Mouse (Mus musculus): Measurements from ENCODE around the gene Emp3. TPM values are rescaled to one million over a fixed set of nuclear protein-coding genes. Genes with fewer than 3 reads are reported as not detected.

Gene Emp3
- polyA plus RNA-seq, 1 experiment from 2014 or later, result 16.6 TPM

DNA sequence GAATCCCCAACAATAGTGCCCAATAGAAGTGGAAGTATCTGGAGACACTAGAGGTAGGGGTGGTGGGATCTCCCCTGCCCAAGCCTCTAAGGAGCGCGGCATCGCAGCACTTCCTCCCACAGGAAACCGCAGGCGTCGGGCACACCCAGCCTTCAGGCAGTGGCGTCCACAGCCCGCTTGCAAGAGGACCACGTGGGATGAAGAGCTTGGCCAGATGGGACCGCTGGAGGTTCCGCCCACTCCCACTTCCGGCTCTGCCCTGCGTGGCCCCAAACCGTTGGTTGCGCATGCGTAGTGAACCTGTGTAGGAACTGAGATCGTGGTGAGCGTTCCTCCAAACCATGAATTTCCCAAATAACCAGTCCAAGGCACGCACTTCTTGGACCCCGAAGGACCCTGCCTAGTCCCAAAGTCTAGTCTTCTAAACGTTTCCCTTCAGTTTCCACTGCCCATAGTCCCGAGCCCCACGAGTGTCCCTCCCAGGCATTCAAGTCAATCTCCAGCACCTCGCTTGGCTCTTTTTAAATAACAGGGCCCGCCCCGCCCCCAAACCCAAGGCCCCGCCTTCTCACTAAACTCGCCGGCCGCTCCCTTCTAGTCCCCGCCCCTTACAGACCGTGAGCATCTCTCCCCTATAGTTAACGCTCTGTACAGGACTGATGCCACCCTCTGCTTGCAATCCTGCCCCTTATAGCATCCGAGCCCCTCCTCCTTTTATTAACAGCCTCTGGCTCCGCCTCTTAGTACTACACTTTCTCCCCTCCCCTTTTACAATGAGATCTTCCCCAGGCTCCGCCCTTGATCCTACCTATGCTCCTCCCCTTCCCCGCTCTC is 1.9 kb upstream of the Emp3 start:
- H3K27ac ChIP-seq, result peak overlapping the region; percentile 57
- peak overlapping the region; percentile 44 for H3K4me3 ChIP-seq
- H3K36me3 ChIP-seq (ENCODE audit: poor library complexity, severe bottlenecking), result no peaks in the 10 kb centered on the region
- 0 out of 2 replicates have a peak, but pooled peaks cover 5% of the 10 kb centered on the region for H3K9me3 ChIP-seq (replicated peaks)
- 1% methylated on average over 37 of the region's 37 CpGs for WGBS
- peaks cover 13% of the 10 kb centered on the region for H3K27me3 ChIP-seq
- H3K9ac ChIP-seq, result peak overlapping the region; percentile 44
- peak overlapping the region; percentile 65 for H3K4me2 ChIP-seq
- ATAC-seq, result peak; percentile 93
- H3K4me1 ChIP-seq, result peaks cover 10% of the 10 kb centered on the region

DNA sequence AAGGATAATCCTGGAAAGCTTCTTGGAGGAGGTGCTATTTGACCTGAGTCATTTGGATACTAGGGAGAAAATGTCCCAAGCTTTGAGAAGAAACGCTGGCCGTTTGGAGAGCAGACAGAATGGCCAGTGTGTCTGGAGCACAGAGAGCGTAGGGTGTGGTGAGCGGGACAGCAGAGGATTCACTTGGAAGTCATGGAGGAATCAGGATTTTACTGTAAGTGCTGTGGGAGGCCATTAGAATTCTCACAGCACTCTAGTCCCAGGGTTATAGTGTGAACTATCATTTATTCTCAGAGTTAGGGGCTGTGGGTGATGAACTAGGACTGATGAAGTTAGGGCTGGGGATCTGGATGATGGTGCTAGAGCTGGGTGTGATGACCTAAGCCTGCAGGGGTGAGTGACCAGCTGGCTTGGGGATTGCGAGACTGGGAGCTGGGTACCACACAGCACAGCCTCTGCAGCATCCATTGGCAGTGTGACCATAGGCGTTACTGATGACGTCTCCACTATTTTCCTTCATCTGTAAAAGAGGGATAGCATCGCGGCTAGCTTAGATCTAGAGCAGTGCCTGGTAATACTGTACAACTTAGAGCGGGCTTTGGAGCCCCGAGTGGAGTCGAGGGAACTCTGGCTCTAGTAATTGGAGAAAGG is 871 bp upstream of the Emp3 start:
- Histone ChIP-seq H3K4me3 (no peak overlapping the region), H3K4me2 (peak overlapping the region; percentile 65), H3K27me3 (peaks cover 2% of the 10 kb centered on the region; the same call in 1 of the 2 replicates), H3K9me3 (replicated peaks) (0 out of 2 replicates have a peak, but pooled peaks cover 5% of the 10 kb centered on the region), H3K36me3 (ENCODE audit: poor library complexity, severe bottlenecking) (no peaks in the 10 kb centered on the region), H3K9ac (no peak overlapping the region), H3K4me1 (peaks cover 21% of the 10 kb centered on the region), H3K27ac (0 out of 2 replicates have a peak overlapping the region, but pooled peaks have one; percentile 57)
- no peak for ATAC-seq
- WGBS, result 88% methylated on average over 12 of the region's 12 CpGs

DNA sequence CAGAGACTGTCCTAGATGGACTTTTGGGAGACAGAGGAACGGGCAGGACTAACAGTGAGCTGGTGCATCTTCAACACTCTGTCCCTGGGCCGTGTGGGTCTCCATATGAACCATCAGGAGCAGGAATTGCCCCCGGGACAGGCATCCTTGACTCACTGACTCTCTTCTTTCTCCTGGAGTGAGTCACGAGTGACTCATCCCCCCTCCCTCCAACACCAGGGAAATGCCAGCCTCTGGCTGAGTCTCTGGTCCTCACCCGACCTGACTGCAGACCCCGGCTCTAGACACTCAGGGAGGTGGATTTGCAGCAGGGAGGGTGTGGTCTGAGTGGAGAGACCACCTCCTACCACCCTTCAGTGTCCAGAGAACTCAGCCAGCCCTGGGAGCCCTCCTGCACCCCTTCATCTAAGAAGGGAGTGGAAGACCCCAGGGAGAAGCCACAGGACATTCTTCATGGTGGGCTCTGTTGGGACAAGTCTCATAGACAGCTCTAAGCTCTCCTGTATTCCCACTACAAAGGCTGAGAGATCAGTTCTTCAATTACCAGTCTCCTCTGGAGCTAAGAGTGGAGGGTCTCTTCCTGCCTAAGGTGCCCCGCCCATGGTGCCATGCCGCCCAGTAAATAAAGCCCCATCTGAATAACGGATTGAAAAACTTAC is 492 bp downstream of the Emp3 start:
- Histone ChIP-seq H3K9me3 (replicated peaks) (0 out of 2 replicates have a peak, but pooled peaks cover 5% of the 10 kb centered on the region), H3K4me1 (peaks cover 35% of the 10 kb centered on the region), H3K27me3 (no peaks in the 10 kb centered on the region), H3K4me3 (no peak overlapping the region), H3K9ac (peak overlapping the region; percentile 21; the same call in 1 of the 2 replicates), H3K4me2 (no peak overlapping the region), H3K36me3 (ENCODE audit: poor library complexity, severe bottlenecking) (no peaks in the 10 kb centered on the region), H3K27ac (no peak overlapping the region)
- ATAC-seq, result no peak
- 58% methylated on average over 9 of the region's 9 CpGs for WGBS

DNA sequence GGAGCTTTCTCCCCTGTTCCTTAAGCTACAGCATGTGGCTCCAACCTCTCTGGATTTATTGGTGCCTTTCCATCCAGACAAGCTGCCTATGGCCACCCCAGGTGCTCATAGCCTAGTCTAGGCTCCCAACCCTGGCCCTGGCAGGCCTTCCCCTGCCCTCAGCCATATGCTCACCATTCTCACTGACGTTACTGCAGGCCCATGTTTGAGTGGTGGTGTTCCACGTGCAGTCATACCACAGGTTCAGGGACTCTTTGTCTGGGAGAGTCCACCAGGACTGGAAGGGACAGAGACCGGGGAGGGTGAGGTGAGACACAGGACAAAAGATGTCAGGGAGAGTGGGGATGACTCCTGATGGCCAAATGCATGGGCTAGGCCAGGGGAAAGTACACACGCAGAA is 1.4 kb downstream of the Emp3 start:
- no peak for ATAC-seq
- peaks cover 39% of the 10 kb centered on the region for H3K4me1 ChIP-seq
- no peaks in the 10 kb centered on the region for H3K36me3 ChIP-seq (ENCODE audit: poor library complexity, severe bottlenecking)
- no peak overlapping the region for H3K4me2 ChIP-seq
- no peak overlapping the region for H3K4me3 ChIP-seq
- H3K9me3 ChIP-seq (replicated peaks), result 0 out of 2 replicates have a peak, but pooled peaks cover under 1% of the 10 kb centered on the region
- H3K27me3 ChIP-seq, result no peaks in the 10 kb centered on the region
- no peak overlapping the region for H3K9ac ChIP-seq
- WGBS, result 78% methylated on average over 4 of the region's 4 CpGs
- no peak overlapping the region for H3K27ac ChIP-seq

DNA sequence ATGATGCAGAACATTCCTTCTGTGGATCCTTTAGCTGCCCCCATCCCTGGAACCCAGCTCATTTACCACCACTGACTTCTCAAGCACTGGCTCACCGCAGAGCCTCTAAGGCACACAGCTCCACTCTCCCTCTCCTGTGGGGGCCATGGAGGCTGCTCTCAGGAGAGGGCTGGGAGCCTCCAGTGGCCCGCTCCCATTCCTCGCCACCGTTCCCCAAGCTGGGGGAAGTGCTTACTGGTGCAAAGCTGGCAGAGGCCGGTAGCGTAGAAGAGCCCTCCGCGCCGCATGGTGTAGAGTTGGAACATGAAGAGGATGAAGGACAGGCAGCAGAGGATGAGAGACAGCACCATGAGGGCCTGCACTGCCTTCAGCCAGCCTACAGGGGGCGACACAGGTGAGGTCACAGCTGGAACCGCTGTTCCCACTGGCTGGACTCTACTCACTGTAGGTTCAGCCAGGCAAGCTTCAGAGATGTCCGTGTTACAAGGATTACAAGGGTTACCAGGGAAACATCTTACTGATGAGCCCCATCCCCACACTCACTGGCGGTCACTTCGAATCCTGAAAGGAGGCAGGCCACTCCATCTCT is 2.0 kb downstream of the Emp3 start:
- 64% methylated on average over 14 of the region's 14 CpGs for WGBS
- no peak overlapping the region for H3K4me2 ChIP-seq
- no peaks in the 10 kb centered on the region for H3K36me3 ChIP-seq (ENCODE audit: poor library complexity, severe bottlenecking)
- H3K4me1 ChIP-seq, result peaks cover 39% of the 10 kb centered on the region
- no peak overlapping the region for H3K9ac ChIP-seq
- no peak for ATAC-seq
- no peak overlapping the region for H3K4me3 ChIP-seq
- no peaks in the 10 kb centered on the region for H3K27me3 ChIP-seq
- no peaks in the 10 kb centered on the region for H3K9me3 ChIP-seq (replicated peaks)
- no peak overlapping the region for H3K27ac ChIP-seq

DNA sequence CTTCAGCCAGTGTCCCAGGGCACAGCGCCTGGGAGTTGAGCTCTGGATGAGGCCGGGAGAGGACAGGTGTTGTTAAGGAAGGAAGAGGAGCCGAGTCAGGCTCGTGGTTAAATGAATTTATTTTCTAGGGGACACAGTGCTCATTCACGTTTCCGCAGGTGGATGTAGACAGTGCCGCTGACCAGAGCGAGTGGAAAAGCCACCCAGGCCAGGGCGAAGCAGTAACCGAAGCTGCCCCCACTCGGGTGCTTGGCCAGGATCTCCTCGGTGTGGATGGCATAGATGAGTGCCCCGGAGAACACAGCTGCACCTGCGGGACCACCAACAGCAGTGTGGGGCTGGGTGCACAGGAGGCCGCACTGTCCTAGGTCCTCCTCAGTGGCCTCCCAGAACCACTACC is 3.3 kb downstream of the Emp3 start:
- Histone ChIP-seq H3K4me1 (peaks cover 37% of the 10 kb centered on the region), H3K4me2 (no peak overlapping the region), H3K9me3 (replicated peaks) (no peaks in the 10 kb centered on the region), H3K27ac (peak overlapping the region; percentile 87; the same call in 1 of the 2 replicates), H3K27me3 (no peaks in the 10 kb centered on the region), H3K36me3 (ENCODE audit: poor library complexity, severe bottlenecking) (0 out of 2 replicates have a peak, but pooled peaks cover 4% of the 10 kb centered on the region), H3K9ac (peak overlapping the region; percentile 58), H3K4me3 (no peak overlapping the region)
- WGBS, result 90% methylated on average over 15 of the region's 15 CpGs
- no peak for ATAC-seq

DNA sequence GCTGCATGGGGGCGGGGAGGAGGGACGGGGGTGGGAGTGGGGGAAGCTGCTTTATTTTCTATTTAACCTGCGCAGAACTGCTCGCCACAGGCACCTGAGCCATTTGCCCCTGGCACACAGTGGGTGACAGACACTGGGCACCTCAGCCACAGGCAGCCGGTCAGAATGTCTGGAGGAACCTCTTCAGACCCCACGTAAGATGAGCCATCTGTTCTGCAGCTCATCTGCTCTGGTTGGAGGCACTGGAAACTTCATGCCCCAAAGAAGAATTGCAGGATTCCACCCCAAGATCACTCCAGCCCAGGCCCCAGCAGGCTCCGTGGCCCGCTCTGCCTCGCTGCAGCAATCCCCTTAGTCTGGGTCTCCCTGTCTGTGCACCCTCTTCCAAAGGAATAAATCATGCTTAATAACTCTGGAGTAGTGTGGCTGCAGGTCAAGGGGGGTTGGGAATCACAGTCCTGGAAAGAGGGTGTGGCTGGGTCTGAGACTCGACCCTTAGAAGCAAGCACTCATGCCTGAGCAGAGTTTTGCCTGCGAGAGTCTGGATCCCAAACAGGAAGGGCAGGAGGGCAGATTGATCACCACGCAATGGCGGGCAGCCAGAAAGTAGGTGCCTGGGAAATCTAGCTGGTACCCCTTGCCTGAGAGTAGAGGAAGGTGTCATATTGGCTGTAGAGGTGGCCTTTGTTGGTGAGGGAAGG is 4.0 kb downstream of the Emp3 start:
- Histone ChIP-seq H3K9me3 (replicated peaks) (no peaks in the 10 kb centered on the region), H3K4me1 (peaks cover 29% of the 10 kb centered on the region), H3K27ac (peak overlapping the region; percentile 87), H3K4me2 (peak overlapping the region; percentile 56), H3K27me3 (no peaks in the 10 kb centered on the region), H3K9ac (peak overlapping the region; percentile 58), H3K4me3 (peak overlapping the region; percentile 29), H3K36me3 (ENCODE audit: poor library complexity, severe bottlenecking) (0 out of 2 replicates have a peak, but pooled peaks cover 4% of the 10 kb centered on the region)
- peak; percentile 46; the same call in 1 of the 2 replicates for ATAC-seq
- 33% methylated on average over 13 of the region's 13 CpGs for WGBS

DNA sequence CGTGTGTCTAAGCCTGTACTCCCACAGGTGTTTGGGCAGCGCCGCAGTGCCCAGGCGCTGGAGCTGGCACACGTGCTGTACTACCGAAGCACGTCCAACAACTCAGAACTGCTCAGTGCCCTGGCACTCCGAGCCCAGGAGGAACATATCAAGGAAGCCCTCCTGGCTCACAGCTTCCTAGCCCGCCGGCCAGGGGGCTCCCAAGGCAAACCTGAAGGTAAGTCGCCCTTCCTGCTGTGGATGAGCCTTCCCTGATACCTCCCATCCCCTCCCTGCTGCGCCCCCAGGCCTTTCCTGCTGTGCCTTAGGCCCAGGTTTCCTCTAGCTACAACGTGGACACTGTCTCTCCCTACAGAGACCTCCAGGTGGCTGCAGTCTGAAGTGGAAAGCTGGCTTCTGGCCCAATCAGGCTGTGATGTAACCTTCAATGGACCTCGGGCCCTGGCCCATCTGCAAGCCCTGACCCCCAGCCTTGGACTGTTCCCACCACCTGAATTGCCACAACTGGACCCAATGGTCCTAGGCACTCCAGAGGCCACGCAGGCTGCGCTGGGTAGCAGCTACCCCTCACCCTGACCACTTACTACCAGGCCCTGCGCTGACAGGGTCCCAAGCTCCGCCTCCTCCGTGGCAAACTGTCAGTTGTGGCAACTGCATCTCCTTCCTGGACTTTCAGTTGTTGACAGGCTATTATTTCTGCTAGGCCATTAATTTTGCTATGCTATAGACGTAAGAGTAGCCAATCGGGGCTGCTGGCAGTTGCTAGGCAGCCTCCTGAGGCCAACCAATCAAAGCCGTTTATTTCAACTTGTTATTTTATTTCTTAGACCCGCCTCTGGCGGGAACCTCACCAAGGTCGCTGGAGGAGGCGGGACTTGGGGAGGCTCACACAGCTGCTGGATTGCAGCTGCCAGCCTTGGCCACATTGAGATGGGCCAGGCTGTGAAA is 4.9 kb downstream of the Emp3 start:
- H3K36me3 ChIP-seq (ENCODE audit: poor library complexity, severe bottlenecking), result 0 out of 2 replicates have a peak, but pooled peaks cover 4% of the 10 kb centered on the region
- peaks cover 29% of the 10 kb centered on the region for H3K4me1 ChIP-seq
- H3K4me3 ChIP-seq, result peak overlapping the region; percentile 29
- no peaks in the 10 kb centered on the region for H3K27me3 ChIP-seq
- ATAC-seq, result peak; percentile 89
- WGBS, result 29% methylated on average over 26 of the region's 26 CpGs
- H3K9me3 ChIP-seq (replicated peaks), result no peaks in the 10 kb centered on the region
- peak overlapping the region; percentile 58 for H3K9ac ChIP-seq
- H3K4me2 ChIP-seq, result peak overlapping the region; percentile 56
- H3K27ac ChIP-seq, result peak overlapping the region; percentile 87

DNA sequence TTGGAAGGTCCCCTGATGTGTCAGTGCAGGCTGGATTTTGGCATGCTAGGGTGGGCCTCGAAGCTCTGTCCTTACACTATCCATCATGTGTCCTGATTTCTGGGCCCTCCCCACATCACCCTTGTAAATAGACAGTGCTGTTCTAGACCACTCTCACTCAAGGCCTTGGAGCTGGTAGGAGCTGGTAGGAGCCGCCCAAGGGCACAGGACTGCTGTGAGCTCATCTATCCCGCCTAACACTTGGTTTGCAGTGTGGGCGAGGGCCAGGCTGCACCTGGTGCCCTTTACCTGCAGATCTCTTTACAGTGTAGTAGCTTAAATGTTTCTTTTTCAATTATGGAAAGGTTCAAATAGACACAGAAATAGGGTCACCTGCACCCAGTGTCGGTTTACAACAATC is 6.2 kb downstream of the Emp3 start:
- Histone ChIP-seq H3K4me3 (no peak overlapping the region), H3K27me3 (no peaks in the 10 kb centered on the region), H3K4me2 (no peak overlapping the region), H3K4me1 (peaks cover 29% of the 10 kb centered on the region), H3K9ac (no peak overlapping the region), H3K36me3 (ENCODE audit: poor library complexity, severe bottlenecking) (peaks cover 17% of the 10 kb centered on the region), H3K9me3 (replicated peaks) (no peaks in the 10 kb centered on the region), H3K27ac (no peak overlapping the region)
- ATAC-seq, result no peak
- WGBS, result 93% methylated on average over 5 of the region's 5 CpGs

DNA sequence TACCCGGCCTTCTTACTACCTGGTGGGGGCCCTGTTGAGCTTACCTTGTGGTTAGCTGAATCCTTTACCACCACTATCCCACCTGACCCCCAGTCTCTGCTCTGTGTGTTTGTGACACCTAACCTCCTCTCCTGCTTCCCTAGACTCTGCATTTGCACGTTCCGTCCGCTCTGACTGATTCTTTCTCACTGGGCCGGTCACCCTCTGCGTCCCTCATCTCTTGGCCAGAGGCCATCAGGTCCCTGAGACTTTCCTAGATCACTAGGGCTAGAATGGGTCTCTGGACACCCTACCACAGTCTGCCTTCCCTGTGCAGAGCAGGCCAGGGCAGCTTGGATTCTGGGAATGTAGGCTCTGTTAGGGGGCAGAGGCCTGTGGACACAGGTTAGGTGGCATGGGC is 7.1 kb downstream of the Emp3 start:
- ATAC-seq, result no peak
- peaks cover 29% of the 10 kb centered on the region for H3K4me1 ChIP-seq
- no peaks in the 10 kb centered on the region for H3K27me3 ChIP-seq
- H3K9me3 ChIP-seq (replicated peaks), result no peaks in the 10 kb centered on the region
- H3K36me3 ChIP-seq (ENCODE audit: poor library complexity, severe bottlenecking), result peaks cover 26% of the 10 kb centered on the region
- H3K4me2 ChIP-seq, result no peak overlapping the region
- no peak overlapping the region for H3K27ac ChIP-seq
- no peak overlapping the region for H3K4me3 ChIP-seq
- 91% methylated on average over 6 of the region's 6 CpGs for WGBS
- H3K9ac ChIP-seq, result no peak overlapping the region

Data from forebrain, embryonic 13.5 days (tissue).